Mouse (Mus musculus) erythroblast, embryonic 14.5 days (primary cell): ENCODE results near the gene Dcun1d2.

Experiments used
- GATA1 ChIP-seq: IDR thresholded peaks from 2 replicates; pipeline ENCODE4 v1.6.1; 2012; ENCODE audit warnings: low read length, inconsistent platforms, mixed read lengths
- TAL1 ChIP-seq: IDR thresholded peaks from 3 replicates; pipeline ENCODE4 v1.6.1; 2012; ENCODE audit warnings: low read length, inconsistent platforms, mixed read lengths

DNA sequence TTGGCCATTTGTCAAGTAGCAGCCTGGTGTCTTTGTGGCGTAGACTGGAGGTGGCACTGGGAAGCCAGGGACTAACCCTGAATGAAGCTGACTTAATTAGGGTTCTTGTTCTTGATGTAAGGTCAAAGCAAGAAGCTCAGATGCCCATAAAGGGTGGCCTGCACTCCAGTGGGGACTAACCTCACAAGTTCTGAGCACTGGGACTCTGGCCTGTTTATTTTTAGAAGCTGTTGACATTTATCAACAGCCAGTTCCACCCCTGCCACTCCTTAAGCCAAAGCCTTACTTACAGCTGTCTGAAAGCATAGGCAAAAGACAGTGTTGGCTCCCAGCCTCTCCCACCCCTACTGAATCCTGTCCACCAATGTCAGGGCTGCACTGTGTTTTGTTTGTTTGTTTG lies 78.2 kb downstream of the Dcun1d2 start:
- TF ChIP-seq TAL1: no peak
- no peak for TF ChIP-seq GATA1
